Comparison of ENCODE assay signal across 9 mouse cellular contexts in the genomic region with DNA sequence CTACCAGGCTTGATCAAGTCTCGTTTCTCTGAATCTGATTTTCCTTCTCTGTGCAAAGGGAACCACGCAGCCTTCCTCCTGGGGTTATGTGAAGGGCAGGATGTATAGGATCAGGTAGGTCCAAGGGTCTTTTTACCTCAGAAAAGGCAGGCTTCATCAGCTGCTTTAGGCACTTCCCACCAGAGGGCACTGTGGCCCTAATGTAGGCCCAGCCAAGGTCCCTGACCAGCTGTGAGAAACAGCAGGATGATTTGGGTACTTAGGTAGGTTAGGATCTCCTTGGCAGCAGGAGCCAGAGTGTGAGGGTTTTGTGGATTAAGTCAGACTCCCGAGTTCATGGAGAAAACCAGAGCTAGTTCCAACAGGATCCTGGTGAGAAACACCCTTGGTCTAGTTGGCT. TPM values are rescaled to one million over a fixed set of nuclear protein-coding genes. Genes with fewer than 3 reads are reported as not detected.
A peak's percentile ranks its signal among the peaks of the same experiment; 100 is the strongest.
DNase-seq lines count a peak whose midpoint lies in the region; ATAC-seq lines count a peak whose summit lies in the region.
"Had no signal": no experiment of that assay in that cellular context is flagged by ENCODE, and none has a peak within 500 bp of the region (broad histone marks: within the 10 kb centered on the region; RNA-seq: fewer than 3 reads in every experiment).

No protein-coding gene starts in this region.

- no peak overlapping the region for H3K4me3 ChIP-seq in forebrain, embryonic 10.5 days
- no peak overlapping the region for H3K4me3 ChIP-seq in forebrain, embryonic 16.5 days (replicated peaks; ENCODE audit: low read length)
- H3K4me3 ChIP-seq in neural tube, embryonic 14.5 days (ENCODE audit: low read depth, low read length): no peak overlapping the region

- no peak overlapping the region for H3K4me2 ChIP-seq in forebrain, embryonic 16.5 days (ENCODE audit: low read length)
- no peak overlapping the region for H3K4me2 ChIP-seq in neural tube, embryonic 14.5 days (ENCODE audit: low read depth, low read length)

- no peak overlapping the region for H3K27ac ChIP-seq in forebrain, embryonic 10.5 days
- no peak overlapping the region for H3K27ac ChIP-seq in forebrain, embryonic 16.5 days (ENCODE audit: low read length)
- H3K27ac ChIP-seq in neural tube, embryonic 14.5 days (ENCODE audit: low read depth, low read length): no peak overlapping the region

- peaks cover 3% of the 10 kb centered on the region; the same call in 1 of the 2 replicates for H3K36me3 ChIP-seq in forebrain, embryonic 10.5 days (replicated peaks)
- H3K36me3 ChIP-seq in forebrain, embryonic 16.5 days (ENCODE audit: control insufficient read depth, insufficient read depth): peaks cover 12% of the 10 kb centered on the region
- H3K36me3 ChIP-seq in neural tube, embryonic 14.5 days (ENCODE audit: control insufficient read depth, insufficient read depth, low read length): peaks cover 18% of the 10 kb centered on the region

- no peaks in the 10 kb centered on the region for H3K9me3 ChIP-seq in forebrain, embryonic 10.5 days
- no peaks in the 10 kb centered on the region for H3K9me3 ChIP-seq in forebrain, embryonic 16.5 days (ENCODE audit: control insufficient read depth, low read length)
- H3K9me3 ChIP-seq in neural tube, embryonic 14.5 days (ENCODE audit: control insufficient read depth, low read length): no peaks in the 10 kb centered on the region

- H3K27me3 ChIP-seq in forebrain, embryonic 10.5 days (ENCODE audit: poor library complexity, severe bottlenecking): no peaks in the 10 kb centered on the region
- H3K27me3 ChIP-seq in forebrain, embryonic 16.5 days (replicated peaks; ENCODE audit: control insufficient read depth, insufficient read depth, low read length): no peaks in the 10 kb centered on the region
- no peaks in the 10 kb centered on the region for H3K27me3 ChIP-seq in neural tube, embryonic 14.5 days (ENCODE audit: control insufficient read depth, insufficient read depth, low read length)

- peak; percentile 56 for DNase-seq in forebrain, embryonic 10.5 days (ENCODE audit: extremely low spot score, low spot score)
- DNase-seq in right cerebral cortex, postnatal 14 days: peak; percentile 37
- DNase-seq in right cerebral cortex, adult 18-20 months: no peak
- peak; percentile 20 for DNase-seq in embryo, embryonic 11.5 days (ENCODE audit: low read depth, low spot score)
- DNase-seq in kidney, postnatal 14 days: peak; percentile 8

- H3K9ac ChIP-seq in forebrain, embryonic 16.5 days (replicated peaks; ENCODE audit: low read depth, low read length): no peak overlapping the region
- H3K9ac ChIP-seq in neural tube, embryonic 14.5 days (replicated peaks; ENCODE audit: low read depth, low read length): no peak overlapping the region

- WGBS in forebrain, embryonic 10.5 days: 12% methylated on average over 3 of the region's 3 CpGs
- whole genome bisulfite sequencing in forebrain, embryonic 16.5 days: 11% methylated on average over 3 of the region's 3 CpGs
- 5% methylated on average over 3 of the region's 3 CpGs for WGBS in neural tube, embryonic 14.5 days

- no peaks in the 10 kb centered on the region for H3K4me1 ChIP-seq in forebrain, embryonic 10.5 days
- H3K4me1 ChIP-seq in forebrain, embryonic 16.5 days (replicated peaks; ENCODE audit: control insufficient read depth, insufficient read depth, low read length): 0 out of 2 replicates have a peak, but pooled peaks cover 2% of the 10 kb centered on the region
- no peaks in the 10 kb centered on the region for H3K4me1 ChIP-seq in neural tube, embryonic 14.5 days (ENCODE audit: control insufficient read depth, insufficient read depth, low read length)

- ATAC-seq in forebrain, embryonic 16.5 days: no peak; the same call in 1 of the 2 replicates
- ATAC-seq in neural tube, embryonic 14.5 days (ENCODE audit: low read depth): peak; percentile 73; the same call in 1 of the 2 replicates
- no peak for ATAC-seq in erythroblast, adult 5-6 weeks (replicated peaks; ENCODE audit: low FRiP score, poor library complexity, severe bottlenecking)

RNA-seq across cellular contexts. Expression of gene Oprl1, which starts 7.4 kb away (rescaled TPM):
- 4.5 and 5.2 TPM in 2 replicates for polyA plus RNA-seq in forebrain, embryonic 10.5 days (2016; fragmentation: Nextera tagmentation; extraction: Ambion mirVana)
- 46.8 and 64.1 TPM in 2 replicates for polyA plus RNA-seq in forebrain, embryonic 16.5 days (2015; fragmentation: Nextera tagmentation; extraction: Ambion mirVana)
- polyA plus RNA-seq in neural tube, embryonic 14.5 days (2014; fragmentation: Nextera tagmentation; extraction: Ambion mirVana): 98.4 and 105 TPM in 2 replicates
- not detected in 2 replicates for total RNA-seq in erythroblast, adult 5-6 weeks (2015; ENCODE audit: low replicate concordance)
- total RNA-seq in erythroblast, adult 5-6 weeks (2017; ENCODE audit: low replicate concordance): 1.3 TPM in 1 of 2 replicates, not detected in the other

RNA-seq across cellular contexts. Expression of gene Lkaaear1, which starts 24.0 kb away (rescaled TPM):
- polyA plus RNA-seq in forebrain, embryonic 10.5 days (2016; fragmentation: Nextera tagmentation; extraction: Ambion mirVana): not detected in 2 replicates
- not detected in 2 replicates for polyA plus RNA-seq in forebrain, embryonic 16.5 days (2015; fragmentation: Nextera tagmentation; extraction: Ambion mirVana)
- polyA plus RNA-seq in neural tube, embryonic 14.5 days (2014; fragmentation: Nextera tagmentation; extraction: Ambion mirVana): not detected in 2 replicates
- total RNA-seq in erythroblast, adult 5-6 weeks (2015; ENCODE audit: low replicate concordance): not detected in 2 replicates
- total RNA-seq in erythroblast, adult 5-6 weeks (2017; ENCODE audit: low replicate concordance): not detected in 2 replicates
- polyA plus RNA-seq: stomach, embryonic 14.5 days had no signal

RNA-seq across cellular contexts. Expression of gene Rgs19, which starts 28.4 kb away (rescaled TPM):
- polyA plus RNA-seq in forebrain, embryonic 10.5 days (2016; fragmentation: Nextera tagmentation; extraction: Ambion mirVana): 75.0 and 81.6 TPM in 2 replicates
- 61.2 and 63.3 TPM in 2 replicates for polyA plus RNA-seq in forebrain, embryonic 16.5 days (2015; fragmentation: Nextera tagmentation; extraction: Ambion mirVana)
- 53.6 and 66.3 TPM in 2 replicates for polyA plus RNA-seq in neural tube, embryonic 14.5 days (2014; fragmentation: Nextera tagmentation; extraction: Ambion mirVana)
- 127 and 130 TPM in 2 replicates for total RNA-seq in erythroblast, adult 5-6 weeks (2015; ENCODE audit: low replicate concordance)
- total RNA-seq in erythroblast, adult 5-6 weeks (2017; ENCODE audit: low replicate concordance): 29.4 and 41.5 TPM in 2 replicates

RNA-seq across cellular contexts. Expression of gene Myt1, which starts 40.9 kb away (rescaled TPM):
- 9.5 and 11.5 TPM in 2 replicates for polyA plus RNA-seq in forebrain, embryonic 10.5 days (2016; fragmentation: Nextera tagmentation; extraction: Ambion mirVana)
- polyA plus RNA-seq in forebrain, embryonic 16.5 days (2015; fragmentation: Nextera tagmentation; extraction: Ambion mirVana): 24.1 and 24.2 TPM in 2 replicates
- 26.9 and 28.7 TPM in 2 replicates for polyA plus RNA-seq in neural tube, embryonic 14.5 days (2014; fragmentation: Nextera tagmentation; extraction: Ambion mirVana)
- total RNA-seq in erythroblast, adult 5-6 weeks (2015; ENCODE audit: low replicate concordance): not detected in 2 replicates
- total RNA-seq in erythroblast, adult 5-6 weeks (2017; ENCODE audit: low replicate concordance): not detected in 2 replicates

RNA-seq across cellular contexts. Expression of gene Tcea2, which starts 42.1 kb away (rescaled TPM):
- 17.0 and 18.7 TPM in 2 replicates for polyA plus RNA-seq in forebrain, embryonic 10.5 days (2016; fragmentation: Nextera tagmentation; extraction: Ambion mirVana)
- 58.3 and 60.5 TPM in 2 replicates for polyA plus RNA-seq in forebrain, embryonic 16.5 days (2015; fragmentation: Nextera tagmentation; extraction: Ambion mirVana)
- polyA plus RNA-seq in neural tube, embryonic 14.5 days (2014; fragmentation: Nextera tagmentation; extraction: Ambion mirVana): 49.6 and 54.8 TPM in 2 replicates
- total RNA-seq in erythroblast, adult 5-6 weeks (2015; ENCODE audit: low replicate concordance): not detected in 2 replicates
- not detected in 2 replicates for total RNA-seq in erythroblast, adult 5-6 weeks (2017; ENCODE audit: low replicate concordance)
